Mouse (Mus musculus) inflammation-experienced regulatory T-cells, adult 6 months (primary cell): Measurements from ENCODE around the gene Eya2. TPM values are rescaled to one million over a fixed set of nuclear protein-coding genes. Genes with fewer than 3 reads are reported as not detected.
"Not testable (repeated sequence)": the region's sequence is repeated elsewhere in the genome, so short reads cannot be mapped to it uniquely, and the experiment has no call there.

Experiments used
- ATAC-seq: one replicate; pipeline ENCODE4 v1.8.0; 2017
- polyA plus RNA-seq, 3 experiments: library from polyadenylated mRNA; unstranded; fragments of 100-300 nt; shearing (Covaris generic); gene quantifications; one replicate each; pipeline ENCODE4 v1.2.1; 2017

Eya2 gene
- polyA plus RNA-seq, result 10 to 100 TPM in 2 of 3 experiments, 1 to 10 TPM in 1; 4.5 to 17.0 (median 13.2) TPM

GRCm38 (mm10) chr2:165594907-165595675 is at the start of gene Eya2:
Gene Eya2, plus strand, starts transcription at chr2:165595032.
- no peak for ATAC-seq

- ATAC-seq, result no peak
Observed at GRCm38 (mm10) chr2:165545687-165546086, 49.1 kb upstream of the Eya2 start.

DNA sequence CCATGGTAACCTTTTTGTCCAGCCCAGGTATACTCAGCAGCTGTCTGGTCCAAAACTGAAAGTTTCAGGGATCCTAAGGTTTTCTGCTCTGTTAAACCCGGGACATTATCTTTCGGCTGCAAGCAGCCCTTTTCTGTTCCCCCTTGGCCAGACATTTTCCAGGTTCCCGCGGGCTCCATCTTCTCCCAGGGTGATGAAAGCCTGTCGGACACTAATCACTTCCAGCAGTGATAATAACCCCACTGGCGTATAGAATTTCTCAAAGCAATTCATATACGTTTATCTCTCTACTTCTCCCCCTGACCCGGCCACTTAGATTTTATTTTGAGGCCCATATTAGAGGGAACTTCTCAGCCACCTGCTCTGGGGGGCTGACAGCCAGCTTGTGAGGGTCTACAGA is 48.5 kb upstream of the Eya2 start:
- no peak for ATAC-seq

- no peak for ATAC-seq
Observed at GRCm38 (mm10) chr2:165547410-165547809, 47.4 kb upstream of the Eya2 start.

DNA sequence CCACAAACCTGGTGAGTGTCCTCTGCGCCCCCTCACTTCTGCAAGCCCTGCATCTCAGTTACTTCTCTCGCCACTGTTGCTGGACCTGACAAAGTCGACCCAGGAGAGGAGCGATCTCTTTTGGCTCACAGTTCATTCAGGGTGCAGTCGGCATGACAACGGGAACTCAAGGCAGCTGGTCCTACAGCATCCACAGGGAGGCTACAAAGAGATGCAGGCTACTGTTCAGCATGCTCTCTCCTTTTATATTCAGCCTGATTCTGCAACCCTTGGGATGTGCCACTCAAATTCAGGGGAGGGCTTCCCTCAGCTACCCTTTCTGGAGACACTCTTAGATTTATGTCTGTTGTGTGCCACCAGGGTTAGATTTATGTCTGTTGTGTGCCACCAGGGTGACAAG is 46.2 kb upstream of the Eya2 start:
- ATAC-seq, result no peak

GRCm38 (mm10) chr2:165550410-165550809 is 44.4 kb upstream of the Eya2 start:
- ATAC-seq, result not testable (repeated sequence)

DNA sequence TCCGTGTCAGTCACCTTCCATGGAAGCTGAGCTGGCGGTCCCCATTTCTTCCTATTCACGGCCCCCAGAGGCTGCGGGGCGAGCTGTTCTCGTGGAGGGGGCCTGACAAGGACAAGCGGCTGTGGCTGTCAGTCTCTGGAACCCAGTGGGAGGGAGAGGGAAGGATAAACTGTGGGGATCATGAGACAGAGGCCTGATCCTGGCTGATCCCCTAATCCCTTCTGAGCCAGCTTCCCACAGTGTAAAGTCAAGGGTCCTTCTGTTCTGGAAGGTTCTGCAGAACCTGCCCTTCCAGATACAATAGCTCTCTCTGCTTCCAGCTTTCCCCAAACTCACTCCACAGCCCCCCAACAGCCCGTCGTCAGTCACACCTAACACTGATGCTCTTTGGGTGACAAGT is 40.8 kb upstream of the Eya2 start:
- ATAC-seq, result no peak

- no peak for ATAC-seq
Observed at GRCm38 (mm10) chr2:165557278-165557677, 37.6 kb upstream of the Eya2 start.

DNA sequence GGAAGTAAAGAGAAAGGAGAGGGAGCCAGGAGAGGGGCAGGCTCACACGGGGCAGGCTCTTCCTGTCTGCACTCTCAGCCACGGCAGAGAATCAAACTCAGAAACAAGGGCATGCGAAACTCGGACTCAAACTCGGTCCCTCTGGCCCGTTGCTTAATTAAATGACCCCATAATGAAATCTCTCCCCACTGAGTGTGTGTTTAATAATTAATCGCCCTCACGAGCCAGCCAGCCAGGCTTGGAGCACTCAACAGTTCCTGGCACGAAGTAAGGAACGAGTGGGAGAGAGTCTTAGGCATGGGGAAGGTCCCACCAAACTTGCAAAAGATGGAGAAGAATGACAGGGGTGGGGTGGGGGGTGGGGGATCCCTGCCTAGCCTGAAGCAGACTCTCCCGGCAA is 35.9 kb upstream of the Eya2 start:
- ATAC-seq, result no peak

GRCm38 (mm10) chr2:165559506-165560235 is 35.2 kb upstream of the Eya2 start:
- no peak for ATAC-seq

GRCm38 (mm10) chr2:165561861-165562260 is 33.0 kb upstream of the Eya2 start:
- no peak for ATAC-seq

DNA sequence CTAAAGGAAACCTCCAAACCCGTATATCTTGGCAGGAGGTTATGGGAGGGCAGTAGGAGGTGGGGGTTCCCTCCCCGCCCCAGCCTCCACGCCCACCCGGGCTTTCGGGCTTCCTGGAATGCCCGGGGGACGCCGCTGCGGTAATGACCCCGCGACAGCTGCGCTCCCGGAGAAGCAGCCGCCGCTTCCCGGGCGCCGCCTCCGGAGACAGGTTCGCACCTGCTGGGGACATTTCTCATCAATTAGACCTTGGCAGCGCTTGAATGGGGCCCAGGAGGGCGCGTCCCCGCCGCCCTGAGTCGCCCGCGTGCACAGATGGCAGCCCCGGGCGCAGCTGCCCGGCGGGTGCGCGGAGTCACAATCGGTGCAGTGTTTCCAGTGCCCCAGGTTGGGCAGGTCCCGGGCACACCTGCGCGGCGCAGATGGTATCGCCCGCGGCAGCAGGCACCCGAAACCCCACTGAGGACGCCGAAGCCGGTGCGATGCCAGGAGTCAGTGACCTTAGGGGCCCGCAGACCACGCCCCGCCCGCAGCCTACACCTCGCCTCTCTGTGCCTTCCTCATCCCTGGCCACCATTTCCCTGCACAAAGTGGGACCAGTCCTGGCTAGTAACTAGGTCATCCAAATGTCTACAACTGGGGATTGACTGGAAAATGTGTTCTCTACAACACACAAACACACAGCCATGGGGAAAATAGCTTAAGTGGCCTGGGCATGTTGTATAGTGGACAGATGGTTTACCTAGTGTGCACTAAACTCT is 31.4 kb upstream of the Eya2 start:
- no peak for ATAC-seq

DNA sequence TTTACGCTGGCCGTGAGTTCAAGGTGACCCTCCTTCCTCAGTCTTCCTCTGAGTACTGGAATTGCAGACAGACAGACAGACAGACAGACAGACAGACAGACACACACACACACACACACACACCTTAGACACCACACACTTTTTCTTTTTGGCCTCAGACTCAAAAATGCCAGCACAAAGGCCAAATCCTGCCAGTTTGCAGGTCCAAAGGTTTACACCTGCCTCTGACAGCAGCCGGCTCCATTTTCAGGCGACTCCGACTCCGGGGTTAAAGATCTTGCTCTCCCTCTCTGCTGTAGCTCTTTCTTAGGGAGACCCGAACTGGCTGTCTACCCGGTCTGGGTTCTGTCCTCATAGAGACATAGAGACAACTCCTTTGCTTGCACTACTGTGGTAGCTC is 30.7 kb upstream of the Eya2 start:
- no peak for ATAC-seq

DNA sequence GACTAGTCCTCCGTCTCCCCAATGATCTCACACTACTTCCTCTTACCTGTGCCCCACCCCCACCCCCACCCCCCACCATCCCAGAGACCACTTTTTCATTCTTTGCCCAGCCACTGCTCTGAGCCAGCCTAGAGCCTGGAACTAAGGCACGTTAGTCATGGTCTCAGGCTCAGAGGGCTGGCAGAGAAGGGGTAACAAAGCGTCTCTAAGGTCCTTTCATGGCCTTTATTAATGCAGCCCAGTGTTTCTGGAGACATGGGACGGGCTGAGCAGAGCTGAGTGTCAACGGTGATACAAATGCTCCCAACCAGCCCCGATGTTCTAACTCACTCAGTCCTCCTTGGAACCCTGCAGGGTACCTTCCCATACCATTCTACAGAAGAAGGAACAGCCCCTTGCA is 30.2 kb upstream of the Eya2 start:
- ATAC-seq, result no peak

DNA sequence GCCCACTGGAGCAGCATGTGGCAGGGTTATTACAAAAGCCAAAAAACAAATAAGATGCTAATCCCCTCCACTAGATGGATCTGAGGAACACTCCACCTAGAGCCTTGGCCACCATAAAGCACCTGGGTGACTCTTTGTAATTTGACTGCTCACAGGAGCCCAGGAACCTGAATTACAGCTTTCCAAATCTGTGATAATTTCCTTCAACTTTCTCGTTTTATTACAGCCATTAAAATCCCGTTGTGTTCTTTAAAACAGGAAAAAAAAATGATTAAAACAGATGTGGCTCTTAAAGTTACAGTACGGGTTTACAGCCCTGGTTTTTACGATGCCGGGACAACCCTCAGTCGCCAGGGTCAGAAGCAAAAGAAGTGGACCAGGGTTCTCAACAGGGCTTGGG is 27.9 kb upstream of the Eya2 start:
- ATAC-seq, result no peak

GRCm38 (mm10) chr2:165567820-165568219 is 27.0 kb upstream of the Eya2 start:
- ATAC-seq, result no peak

- no peak for ATAC-seq
Observed at GRCm38 (mm10) chr2:165568911-165569310, 25.9 kb upstream of the Eya2 start.

DNA sequence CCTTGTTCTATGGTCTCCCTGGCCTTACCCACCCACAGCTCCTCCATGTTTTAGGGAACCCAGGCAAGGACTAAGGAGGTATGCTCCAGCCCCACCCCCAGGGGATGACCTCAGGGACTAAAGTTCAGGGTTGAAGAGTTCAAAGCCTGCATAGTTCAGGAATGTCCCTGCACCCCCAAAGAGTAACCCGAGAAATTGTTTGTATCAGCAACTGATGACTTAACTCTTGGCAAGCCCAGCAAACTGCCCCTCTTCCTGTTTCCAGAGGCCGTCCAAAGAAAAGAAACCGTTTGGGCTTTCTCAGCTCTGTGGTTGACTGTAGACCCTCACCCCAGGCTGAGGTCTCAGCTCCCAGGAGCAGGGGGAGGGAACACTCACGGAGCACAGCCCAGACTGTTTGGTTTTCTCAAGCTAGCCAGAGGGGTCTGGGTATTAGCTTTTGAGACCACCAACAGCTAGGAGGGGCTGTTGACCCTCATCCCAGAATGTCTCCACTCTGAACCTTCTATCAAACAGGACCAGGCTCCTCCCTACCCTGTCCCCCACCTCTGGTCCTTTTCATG is 23.5 kb upstream of the Eya2 start:
- no peak for ATAC-seq

DNA sequence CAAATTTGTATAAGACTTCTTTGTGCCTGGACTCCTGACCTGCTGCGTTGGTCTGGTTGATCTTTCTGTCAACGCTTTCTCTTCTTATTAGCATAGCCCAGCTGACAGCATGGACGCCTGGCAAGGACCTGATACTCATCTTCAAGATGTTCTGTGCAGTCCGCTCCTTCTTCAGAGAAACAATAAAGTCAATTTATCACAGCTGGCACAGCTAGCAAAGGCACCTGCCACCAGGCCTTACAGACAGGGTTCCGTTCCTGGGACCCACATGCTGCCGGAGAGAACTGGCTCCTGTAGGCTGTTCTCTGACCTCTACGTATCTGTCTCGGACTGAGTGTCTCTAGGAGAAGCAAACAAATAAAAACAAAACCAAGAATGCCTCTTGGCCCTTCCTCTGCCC is 11.8 kb upstream of the Eya2 start:
- ATAC-seq, result no peak

GRCm38 (mm10) chr2:165583518-165583917 is 11.3 kb upstream of the Eya2 start:
- ATAC-seq, result no peak

DNA sequence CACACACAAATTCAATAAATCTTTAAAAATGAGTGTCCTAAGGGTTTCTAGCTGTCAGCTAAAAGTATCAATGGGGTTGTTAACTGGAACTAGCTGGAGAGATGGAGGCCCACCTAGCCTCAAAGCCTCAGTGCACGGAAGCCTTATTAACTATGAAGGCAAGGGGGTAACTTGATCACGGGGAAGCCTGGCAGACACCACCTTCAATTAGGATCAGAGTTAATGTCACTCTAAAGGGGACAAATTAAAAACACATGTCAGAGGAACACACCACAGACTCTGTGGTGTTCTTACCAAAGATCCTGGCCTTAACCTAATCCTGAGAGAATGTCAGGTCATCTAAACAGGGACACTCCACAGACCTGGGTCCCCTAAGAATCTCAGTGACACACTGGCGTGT is 10.3 kb upstream of the Eya2 start:
- no peak for ATAC-seq

DNA sequence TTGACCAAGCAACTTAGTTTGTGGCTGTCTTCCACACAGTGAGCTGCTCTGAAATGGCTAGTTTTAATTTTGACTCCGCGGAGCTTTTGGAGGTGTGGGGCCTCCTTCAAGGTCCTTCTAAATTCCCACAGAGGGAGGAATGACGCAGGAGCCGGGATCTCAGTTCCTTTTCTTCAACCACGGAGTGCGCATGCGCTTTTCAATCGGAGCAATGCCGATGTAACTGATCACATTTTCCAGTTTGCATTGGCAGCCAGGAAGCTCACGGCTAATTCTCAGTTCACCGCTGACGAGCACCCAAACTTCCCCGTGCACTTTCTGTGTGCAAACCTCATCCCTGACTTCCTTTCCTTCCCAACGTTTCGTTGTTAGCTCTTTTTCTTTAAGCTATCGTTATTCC is 4.1 kb upstream of the Eya2 start:
- no peak for ATAC-seq

DNA sequence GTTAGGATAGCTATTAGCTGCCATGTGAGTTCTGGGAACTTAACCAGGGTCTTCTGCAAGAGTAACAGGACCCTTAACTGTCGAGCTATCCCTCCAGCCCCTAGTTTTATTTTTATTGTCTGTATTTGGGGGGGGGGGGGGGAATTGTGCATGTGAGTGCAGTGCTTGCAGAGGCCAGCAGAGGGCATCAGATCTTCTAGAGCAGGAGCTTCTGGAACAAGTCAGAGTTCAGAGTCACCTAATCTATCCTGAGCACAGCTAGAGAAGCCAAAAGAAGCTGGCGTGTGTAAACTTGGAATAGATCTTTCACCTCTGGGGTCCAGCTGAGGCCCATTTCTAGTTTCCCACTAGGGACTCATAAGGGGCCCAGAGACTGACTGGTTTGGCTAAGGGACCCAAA is 1.1 kb upstream of the Eya2 start:
- ATAC-seq, result no peak
